Mouse (Mus musculus) liver, embryonic 13.5 days (tissue): ENCODE measurements around the gene Jup. TPM values are rescaled to one million over a fixed set of nuclear protein-coding genes. Genes with fewer than 3 reads are reported as not detected.
A peak's percentile ranks its signal among the peaks of the same experiment; 100 is the strongest.

Experiments used
- ATAC-seq: fragments of 200-750 bp; cut with Nextera tagmentation; 2 replicates; pipeline ENCODE4 v1.8.0; 2017; ENCODE audit warnings: low read depth, mild to moderate bottlenecking, moderate number of reproducible peaks, moderate library complexity
- DNase-seq: peaks from one replicate; pipeline ENCODE4 v3.0.0; 2022
- H3K27ac ChIP-seq: fragments of 300-500 bp; sonication (generic); 2 replicates; pipeline ENCODE4 v1.5.1; 2015; ENCODE audit warnings: moderate library complexity, mild to moderate bottlenecking, inconsistent platforms
- H3K27me3 ChIP-seq: fragments of 300-500 bp; sonication (generic); 2 replicates; pipeline ENCODE4 v1.6.1; 2015; ENCODE audit warnings: mild to moderate bottlenecking, inconsistent platforms
- H3K36me3 ChIP-seq: fragments of 300-500 bp; sonication (generic); 2 replicates; pipeline ENCODE4 v1.6.1; 2015; ENCODE audit warnings: mild to moderate bottlenecking, inconsistent platforms
- H3K4me1 ChIP-seq: fragments of 300-500 bp; sonication (generic); replicated peaks from 2 replicates; pipeline ENCODE4 v1.6.1; 2015; ENCODE audit warnings: inconsistent platforms
- H3K4me2 ChIP-seq: fragments of 300-500 bp; sonication (generic); 2 replicates; pipeline ENCODE4 v1.6.1; 2015; ENCODE audit warnings: inconsistent platforms, mild to moderate bottlenecking, moderate library complexity
- H3K4me3 ChIP-seq: fragments of 300-500 bp; sonication (generic); replicated peaks from 2 replicates; pipeline ENCODE4 v1.5.1; 2015; ENCODE audit warnings: mild to moderate bottlenecking, inconsistent platforms
- H3K9ac ChIP-seq: fragments of 300-500 bp; sonication (generic); 2 replicates; pipeline ENCODE4 v1.6.1; 2015; ENCODE audit warnings: mild to moderate bottlenecking, inconsistent platforms
- H3K9me3 ChIP-seq: fragments of 300-500 bp; sonication (generic); replicated peaks from 2 replicates; pipeline ENCODE4 v1.6.1; 2016; ENCODE audit warnings: inconsistent platforms
- WGBS: fragments of 180-500 bp; shearing (Covaris S2); methylation state at CpG from one replicate; pipeline ENCODE4 v1.1.7; 2015; ENCODE audit not compliant: insufficient replicate concordance; 5-methylcytosine and 5-hydroxymethylcytosine counted together
- polyA plus RNA-seq: library from polyadenylated mRNA; unstranded; fragments of >200 nt; fragmentation: Nextera tagmentation; extraction: Ambion mirVana; gene quantifications from 2 replicates; pipeline ENCODE4 v1.2.1, GENCODE M21; 2015

Gene Jup
- polyA plus RNA-seq, 1 experiment from 2014 or later: 13.2 TPM

GRCm38 (mm10) chr11:100396886-100397599 is 520 bp downstream of the Jup start:
- no peaks in the 10 kb centered on the region for H3K9me3 ChIP-seq
- DNase-seq (no peak), ATAC-seq (peak; percentile 14; the same call in 1 of the 2 replicates)
- peak overlapping the region; percentile 68 for H3K9ac ChIP-seq
- no peaks in the 10 kb centered on the region for H3K36me3 ChIP-seq
- peaks cover 77% of the 10 kb centered on the region for H3K4me1 ChIP-seq
- H3K27me3 ChIP-seq: peaks cover 48% of the 10 kb centered on the region
- WGBS: 2% methylated on average over 42 of the region's 42 CpGs
- H3K4me2 ChIP-seq: peak overlapping the region; percentile 72
- H3K27ac ChIP-seq: peak overlapping the region; percentile 76
- peak overlapping the region; percentile 60 for H3K4me3 ChIP-seq

- DNase-seq: no peak
- Histone ChIP-seq H3K4me2 (peak overlapping the region; percentile 72), H3K4me1 (peaks cover 78% of the 10 kb centered on the region), H3K36me3 (no peaks in the 10 kb centered on the region), H3K9ac (peak overlapping the region; percentile 68; the same call in 1 of the 2 replicates), H3K27me3 (peaks cover 48% of the 10 kb centered on the region), H3K27ac (peak overlapping the region; percentile 76), H3K4me3 (peak overlapping the region; percentile 60), H3K9me3 (no peaks in the 10 kb centered on the region)
- ATAC-seq: no peak
- WGBS: 29% methylated on average over 17 of the region's 17 CpGs
Observed at GRCm38 (mm10) chr11:100395861-100396631, 1.5 kb downstream of the Jup start.

- DNase-seq: no peak
- H3K9ac ChIP-seq: no peak overlapping the region
- 10% methylated on average over 11 of the region's 11 CpGs for WGBS
- H3K27ac ChIP-seq: peak overlapping the region; percentile 2; the same call in 1 of the 2 replicates
- H3K4me3 ChIP-seq: peak overlapping the region; percentile 60
- H3K27me3 ChIP-seq: peaks cover 48% of the 10 kb centered on the region
- no peaks in the 10 kb centered on the region for H3K36me3 ChIP-seq
- H3K4me2 ChIP-seq: peak overlapping the region; percentile 72
- H3K4me1 ChIP-seq: peaks cover 81% of the 10 kb centered on the region
- no peaks in the 10 kb centered on the region for H3K9me3 ChIP-seq
- ATAC-seq: no peak
Observed at GRCm38 (mm10) chr11:100395200-100395599, 2.4 kb downstream of the Jup start.

GRCm38 (mm10) chr11:100394353-100395074 is 3.0 kb downstream of the Jup start:
- WGBS: 35% methylated on average over 5 of the region's 5 CpGs
- Histone ChIP-seq H3K9me3 (no peaks in the 10 kb centered on the region), H3K27ac (peak overlapping the region; percentile 2; the same call in 1 of the 2 replicates), H3K36me3 (no peaks in the 10 kb centered on the region), H3K4me2 (peak overlapping the region; percentile 72), H3K9ac (no peak overlapping the region), H3K27me3 (peaks cover 48% of the 10 kb centered on the region), H3K4me1 (peaks cover 83% of the 10 kb centered on the region), H3K4me3 (0 out of 2 replicates have a peak overlapping the region, but pooled peaks have one; percentile 60)
- no peak for ATAC-seq
- no peak for DNase-seq

GRCm38 (mm10) chr11:100393733-100394132 is 3.8 kb downstream of the Jup start:
- H3K27me3 ChIP-seq: peaks cover 48% of the 10 kb centered on the region
- WGBS: 39% methylated on average over 7 of the region's 7 CpGs
- no peak overlapping the region for H3K27ac ChIP-seq
- no peaks in the 10 kb centered on the region for H3K36me3 ChIP-seq
- H3K4me3 ChIP-seq: no peak overlapping the region
- no peaks in the 10 kb centered on the region for H3K9me3 ChIP-seq
- DNase-seq: no peak
- no peak for ATAC-seq
- H3K4me1 ChIP-seq: peaks cover 88% of the 10 kb centered on the region
- H3K9ac ChIP-seq: no peak overlapping the region
- H3K4me2 ChIP-seq: no peak overlapping the region

- peaks cover 48% of the 10 kb centered on the region for H3K27me3 ChIP-seq
- no peak overlapping the region for H3K27ac ChIP-seq
- no peak overlapping the region for H3K4me3 ChIP-seq
- H3K9ac ChIP-seq: no peak overlapping the region
- no peak overlapping the region for H3K4me2 ChIP-seq
- no peaks in the 10 kb centered on the region for H3K9me3 ChIP-seq
- H3K4me1 ChIP-seq: peaks cover 96% of the 10 kb centered on the region
- WGBS: 58% methylated on average over 5 of the region's 5 CpGs
- H3K36me3 ChIP-seq: no peaks in the 10 kb centered on the region
- ATAC-seq (no peak), DNase-seq (no peak)
Observed at GRCm38 (mm10) chr11:100392958-100393357, 4.6 kb downstream of the Jup start.

- no peaks in the 10 kb centered on the region for H3K9me3 ChIP-seq
- no peak for DNase-seq
- no peak for ATAC-seq
- no peak overlapping the region for H3K9ac ChIP-seq
- WGBS: 76% methylated on average over 7 of the region's 7 CpGs
- no peak overlapping the region for H3K27ac ChIP-seq
- H3K27me3 ChIP-seq: peaks cover 42% of the 10 kb centered on the region
- no peaks in the 10 kb centered on the region for H3K36me3 ChIP-seq
- H3K4me2 ChIP-seq: no peak overlapping the region
- H3K4me1 ChIP-seq: peaks cover 95% of the 10 kb centered on the region
- H3K4me3 ChIP-seq: no peak overlapping the region
Observed at GRCm38 (mm10) chr11:100391884-100392345, 5.6 kb downstream of the Jup start.

GRCm38 (mm10) chr11:100391081-100391883 is 6.3 kb downstream of the Jup start:
- Histone ChIP-seq H3K4me1 (peaks cover 93% of the 10 kb centered on the region), H3K4me3 (no peak overlapping the region), H3K4me2 (no peak overlapping the region), H3K9ac (no peak overlapping the region), H3K27ac (no peak overlapping the region), H3K27me3 (peaks cover 36% of the 10 kb centered on the region), H3K36me3 (no peaks in the 10 kb centered on the region), H3K9me3 (no peaks in the 10 kb centered on the region)
- DNase-seq (no peak), ATAC-seq (peak; percentile 69)
- 60% methylated on average over 9 of the region's 9 CpGs for WGBS

- Histone ChIP-seq H3K4me1 (peaks cover 80% of the 10 kb centered on the region), H3K9ac (no peak overlapping the region), H3K9me3 (no peaks in the 10 kb centered on the region), H3K4me3 (no peak overlapping the region), H3K36me3 (no peaks in the 10 kb centered on the region), H3K27ac (no peak overlapping the region), H3K4me2 (no peak overlapping the region), H3K27me3 (peaks cover 23% of the 10 kb centered on the region)
- DNase-seq: no peak
- peak; percentile 13; the same call in 1 of the 2 replicates for ATAC-seq
- 37% methylated on average over 8 of the region's 8 CpGs for WGBS
Observed at GRCm38 (mm10) chr11:100389931-100390445, 7.6 kb downstream of the Jup start.

GRCm38 (mm10) chr11:100388588-100388987 is 9.0 kb downstream of the Jup start:
- DNase-seq (no peak), ATAC-seq (no peak)
- H3K4me3 ChIP-seq: no peak overlapping the region
- WGBS: 61% methylated on average over 6 of the region's 6 CpGs
- peaks cover 4% of the 10 kb centered on the region; the same call in 1 of the 2 replicates for H3K36me3 ChIP-seq
- peaks cover 66% of the 10 kb centered on the region for H3K4me1 ChIP-seq
- H3K27me3 ChIP-seq: peaks cover 9% of the 10 kb centered on the region; the same call in 1 of the 2 replicates
- no peak overlapping the region for H3K9ac ChIP-seq
- no peaks in the 10 kb centered on the region for H3K9me3 ChIP-seq
- no peak overlapping the region for H3K27ac ChIP-seq
- no peak overlapping the region for H3K4me2 ChIP-seq
